Mouse (Mus musculus): ENCODE measurements around the gene Slc27a3.

DNA sequence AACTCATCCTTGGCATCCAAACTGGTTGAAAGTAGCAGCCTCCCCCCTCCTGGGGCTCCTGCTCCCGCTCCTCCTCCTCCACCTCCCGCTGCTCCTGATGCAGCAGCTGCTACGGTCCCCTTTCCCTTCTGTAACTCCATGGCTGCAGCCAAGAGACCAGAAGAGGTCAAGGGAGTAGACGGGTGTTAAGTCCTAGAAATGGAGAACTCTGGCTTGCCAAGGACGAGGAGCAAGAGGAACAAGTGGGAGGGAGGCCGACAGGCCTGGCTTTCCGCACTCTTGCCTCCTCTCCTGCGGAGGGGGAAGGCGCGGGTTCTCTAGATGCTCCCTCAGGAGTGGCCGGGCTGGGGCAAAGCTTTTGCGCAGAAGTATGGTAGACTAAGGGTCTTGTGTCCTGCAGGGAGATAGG is 43.1 kb upstream of the Slc27a3 start:
- TF ChIP-seq CTCF (IDR thresholded peaks at IDR 0.05; ENCODE audit: extremely low read depth, insufficient read depth, insufficient read length, insufficient replicate concordance) (no peak), POLR2A (IDR thresholded peaks at IDR 0.05; ENCODE audit: low read depth, low read length) (no peak)
